Mouse (Mus musculus): ENCODE results near the gene Gm49373.

DNA sequence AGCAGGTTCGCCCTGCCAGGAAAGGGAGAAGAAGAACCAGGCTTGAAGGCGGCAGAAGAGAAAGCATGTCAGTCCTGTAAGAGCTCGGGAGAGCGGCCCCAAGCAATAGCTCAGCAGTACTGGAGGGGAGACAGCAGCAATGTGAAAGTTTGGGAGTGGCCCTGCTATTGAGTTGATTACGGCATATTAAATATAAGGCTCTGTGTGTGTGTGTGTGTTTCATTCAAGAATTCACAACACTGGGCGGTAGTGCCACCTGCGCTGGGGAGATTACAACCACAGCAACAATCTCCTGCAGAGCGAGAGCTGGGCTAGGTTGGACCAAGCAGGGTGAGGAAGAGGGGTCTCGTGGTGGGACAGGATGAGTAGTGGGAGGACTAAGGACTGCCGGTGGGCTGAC, 21.3 kb downstream of the Gm49373 start:
- no peak for TF ChIP-seq CTCF (IDR thresholded peaks at IDR 0.05; ENCODE audit: low read depth)
- no peak for TF ChIP-seq EP300 (optimal IDR thresholded peaks at IDR 0.05)
